Mouse (Mus musculus): ENCODE measurements around the gene Hpca. TPM values are rescaled to one million over a fixed set of nuclear protein-coding genes. Genes with fewer than 3 reads are reported as not detected.

Gene Hpca
- polyA plus RNA-seq, 1 experiment from 2014 or later = 26.4 TPM

DNA sequence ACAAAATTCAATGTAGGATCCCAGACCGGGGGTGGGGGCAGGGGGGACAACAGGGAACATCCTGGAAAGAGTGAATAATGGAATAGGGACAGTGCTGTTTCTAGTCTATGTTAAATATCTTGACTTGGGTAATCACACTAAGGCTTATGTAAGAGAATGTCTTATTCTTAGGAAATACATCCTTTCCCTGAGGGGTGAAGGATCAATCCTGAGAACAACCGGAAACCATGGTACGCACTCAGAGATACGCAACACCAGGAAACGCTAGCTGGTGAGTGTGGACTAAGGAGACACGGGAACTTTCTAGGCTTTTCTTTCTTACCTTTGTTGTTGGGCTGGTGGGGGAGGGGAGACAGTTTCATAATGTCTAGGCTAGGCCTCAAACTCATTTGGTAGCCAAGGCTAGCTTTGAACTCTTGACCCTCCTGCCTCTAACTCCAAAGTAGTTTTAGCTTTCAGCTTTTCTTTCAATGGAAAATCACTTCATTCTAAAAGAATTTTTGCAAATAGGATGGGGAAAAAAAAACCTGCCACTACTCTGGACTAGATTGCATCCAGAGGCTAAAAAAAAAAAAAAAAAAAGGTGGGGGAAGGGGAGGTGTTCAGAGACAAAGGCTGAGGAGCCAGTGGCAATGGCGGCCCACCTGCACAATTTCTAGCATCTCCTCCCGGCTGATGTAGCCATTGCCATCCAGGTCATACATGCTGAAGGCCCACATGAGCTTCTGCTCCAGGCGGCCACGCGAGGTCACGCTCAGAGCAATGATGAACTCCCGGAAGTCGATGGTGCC is 3.9 kb downstream of the Hpca start:
- DNase-seq (no peak), ATAC-seq (ENCODE audit: low FRiP score, low TSS enrichment) (no peak)
- Histone ChIP-seq H3K27me3 (ENCODE audit: control insufficient read depth, insufficient read depth, low read length) (peaks cover 30% of the 10 kb centered on the region; the same call in 1 of the 2 replicates), H3K27ac (replicated peaks; ENCODE audit: low read depth, low read length) (no peak overlapping the region), H3K9me3 (ENCODE audit: control insufficient read depth, low read length) (no peaks in the 10 kb centered on the region), H3K4me2 (ENCODE audit: low read length) (no peak overlapping the region), H3K36me3 (ENCODE audit: control insufficient read depth, insufficient read depth, low read length) (no peaks in the 10 kb centered on the region), H3K4me3 (replicated peaks; ENCODE audit: low read depth, low read length) (no peak overlapping the region), H3K4me1 (ENCODE audit: control insufficient read depth, insufficient read depth, low read length) (peaks cover 28% of the 10 kb centered on the region), H3K9ac (replicated peaks; ENCODE audit: low read length) (no peak overlapping the region)
- WGBS = 86% methylated on average over 14 of the region's 14 CpGs

DNA sequence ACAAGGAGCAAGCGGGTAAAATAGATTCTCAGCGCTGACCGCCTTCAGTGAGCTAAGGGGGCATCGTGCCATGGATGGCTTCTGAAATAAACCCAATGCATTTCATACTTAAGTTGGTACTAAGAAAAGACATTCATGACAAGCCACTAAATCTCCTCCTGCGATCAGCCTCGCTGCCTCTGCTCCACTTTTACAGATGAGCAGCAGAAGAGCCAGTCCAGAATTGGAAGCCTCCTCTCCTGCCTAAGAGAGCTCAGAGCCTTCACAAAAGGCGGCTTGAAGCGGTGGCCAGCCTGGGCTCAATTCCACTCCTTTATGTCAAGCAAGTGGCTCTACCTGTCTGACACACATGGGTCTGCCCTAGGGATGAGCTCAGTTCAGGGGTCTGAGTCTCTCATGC is 5.1 kb downstream of the Hpca start:
- no peak overlapping the region for H3K27ac ChIP-seq (replicated peaks; ENCODE audit: low read depth, low read length)
- DNase-seq = no peak
- no peak overlapping the region for H3K4me2 ChIP-seq (ENCODE audit: low read length)
- H3K4me3 ChIP-seq (replicated peaks; ENCODE audit: low read depth, low read length) = no peak overlapping the region
- peaks cover 28% of the 10 kb centered on the region for H3K4me1 ChIP-seq (ENCODE audit: control insufficient read depth, insufficient read depth, low read length)
- H3K9ac ChIP-seq (replicated peaks; ENCODE audit: low read length) = no peak overlapping the region
- no peaks in the 10 kb centered on the region for H3K9me3 ChIP-seq (ENCODE audit: control insufficient read depth, low read length)
- H3K27me3 ChIP-seq (ENCODE audit: control insufficient read depth, insufficient read depth, low read length) = peaks cover 24% of the 10 kb centered on the region; the same call in 1 of the 2 replicates
- no peak for ATAC-seq (ENCODE audit: low FRiP score, low TSS enrichment)
- WGBS = 96% methylated on average over 8 of the region's 8 CpGs
- H3K36me3 ChIP-seq (ENCODE audit: control insufficient read depth, insufficient read depth, low read length) = no peaks in the 10 kb centered on the region

DNA sequence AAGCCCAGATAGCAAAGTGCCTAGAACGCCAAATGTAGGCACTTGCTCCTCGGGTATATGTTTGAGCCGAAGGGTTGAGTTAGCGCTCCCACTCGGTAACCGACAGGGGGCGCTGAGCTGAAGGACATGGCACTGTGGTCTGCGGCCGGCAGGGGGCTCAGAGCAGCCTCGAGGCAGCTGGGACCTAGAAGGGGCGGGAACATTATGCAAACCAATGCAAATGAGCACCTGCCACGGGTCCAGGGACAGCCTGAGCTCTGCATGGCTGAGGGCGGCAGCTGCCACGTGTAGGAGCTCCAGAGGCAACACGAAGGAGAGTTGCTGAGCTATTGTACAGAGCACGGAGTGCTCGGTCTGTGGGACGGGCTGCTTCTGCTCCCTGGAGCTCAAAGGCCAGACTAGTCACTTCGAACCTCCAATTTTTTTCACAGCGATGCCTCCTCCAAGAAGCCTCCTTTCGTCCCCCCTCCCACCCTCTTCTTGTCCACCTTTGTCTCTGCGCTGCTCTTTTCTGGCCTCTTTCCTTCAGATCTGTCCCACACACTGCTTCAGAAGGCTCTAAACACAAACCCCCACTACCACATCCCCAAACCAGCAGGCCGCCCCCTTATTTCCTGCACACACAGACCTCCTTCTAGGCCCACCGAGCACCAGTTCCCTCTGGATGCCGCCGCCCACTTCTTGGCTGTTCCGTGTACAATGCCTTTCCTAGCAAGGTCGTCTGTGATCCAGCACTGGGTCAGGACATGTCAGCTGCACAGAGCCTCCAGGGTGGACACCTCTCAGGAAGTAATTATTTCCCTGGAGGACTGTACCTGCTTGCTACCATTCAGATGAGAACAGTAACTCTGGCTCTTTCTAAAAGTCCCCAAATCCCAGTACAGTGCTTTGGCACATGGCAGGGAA is 8.5 kb downstream of the Hpca start:
- Histone ChIP-seq H3K4me3 (replicated peaks; ENCODE audit: low read depth, low read length) (no peak overlapping the region), H3K27ac (replicated peaks; ENCODE audit: low read depth, low read length) (peak overlapping the region; percentile 26; the same call in 1 of the 2 replicates), H3K9ac (replicated peaks; ENCODE audit: low read length) (no peak overlapping the region), H3K27me3 (ENCODE audit: control insufficient read depth, insufficient read depth, low read length) (no peaks in the 10 kb centered on the region), H3K9me3 (ENCODE audit: control insufficient read depth, low read length) (no peaks in the 10 kb centered on the region), H3K36me3 (ENCODE audit: control insufficient read depth, insufficient read depth, low read length) (no peaks in the 10 kb centered on the region), H3K4me1 (ENCODE audit: control insufficient read depth, insufficient read depth, low read length) (peaks cover 12% of the 10 kb centered on the region; the same call in 1 of the 2 replicates), H3K4me2 (ENCODE audit: low read length) (no peak overlapping the region)
- ATAC-seq (ENCODE audit: low FRiP score, low TSS enrichment) (peak; percentile 87), DNase-seq (peak; percentile 91)
- WGBS = 25% methylated on average over 28 of the region's 28 CpGs

DNA sequence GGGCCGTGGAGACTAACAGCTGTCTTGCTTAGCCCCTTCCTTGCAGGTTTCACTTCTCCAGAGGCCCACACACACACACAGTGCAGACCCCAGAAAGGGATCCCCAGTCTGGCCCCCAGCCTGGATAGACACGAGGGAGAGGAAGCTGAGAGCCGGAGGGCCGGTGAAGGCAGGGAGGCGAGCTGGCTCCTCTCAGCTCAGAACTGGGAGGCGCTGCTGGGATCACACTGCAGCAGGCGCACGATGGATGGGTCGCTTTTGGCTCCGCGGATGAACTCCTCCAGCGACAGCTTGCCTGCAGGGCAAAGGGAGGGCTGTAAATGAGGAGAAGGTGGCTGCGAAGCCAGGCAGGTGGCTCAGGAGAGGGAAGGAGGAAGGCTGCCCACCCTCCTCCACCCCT is 9.6 kb downstream of the Hpca start:
- DNase-seq = peak; percentile 48
- H3K36me3 ChIP-seq (ENCODE audit: control insufficient read depth, insufficient read depth, low read length) = no peaks in the 10 kb centered on the region
- ATAC-seq (ENCODE audit: low FRiP score, low TSS enrichment) = no peak
- H3K4me2 ChIP-seq (ENCODE audit: low read length) = no peak overlapping the region
- 64% methylated on average over 13 of the region's 13 CpGs for WGBS
- H3K9me3 ChIP-seq (ENCODE audit: control insufficient read depth, low read length) = no peaks in the 10 kb centered on the region
- H3K4me1 ChIP-seq (ENCODE audit: control insufficient read depth, insufficient read depth, low read length) = peaks cover 12% of the 10 kb centered on the region; the same call in 1 of the 2 replicates
- H3K27ac ChIP-seq (replicated peaks; ENCODE audit: low read depth, low read length) = peak overlapping the region; percentile 45; the same call in 1 of the 2 replicates
- no peak overlapping the region for H3K9ac ChIP-seq (replicated peaks; ENCODE audit: low read length)
- no peaks in the 10 kb centered on the region for H3K27me3 ChIP-seq (ENCODE audit: control insufficient read depth, insufficient read depth, low read length)
- H3K4me3 ChIP-seq (replicated peaks; ENCODE audit: low read depth, low read length) = no peak overlapping the region

DNA sequence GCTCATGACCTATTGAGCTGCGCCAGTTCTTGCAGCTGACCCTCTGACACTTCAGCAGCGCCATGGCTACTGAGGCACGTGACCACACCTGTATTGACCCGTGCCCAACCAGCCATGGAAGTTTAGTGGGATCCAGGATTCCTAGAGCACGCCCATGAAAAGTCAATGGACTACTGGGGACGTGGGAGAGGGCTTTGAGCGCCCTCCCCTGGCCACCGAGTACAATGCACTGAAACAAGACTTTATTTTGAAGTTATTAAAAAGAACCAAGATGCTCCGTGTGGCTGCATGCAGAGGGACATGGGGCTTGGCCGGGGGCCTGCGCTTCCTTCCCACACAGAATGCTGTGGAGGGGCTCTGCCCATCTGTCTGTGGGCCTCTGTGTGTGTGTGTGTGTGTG is 10.5 kb downstream of the Hpca start:
- Histone ChIP-seq H3K4me2 (ENCODE audit: low read length) (no peak overlapping the region), H3K9me3 (ENCODE audit: control insufficient read depth, low read length) (no peaks in the 10 kb centered on the region), H3K27ac (replicated peaks; ENCODE audit: low read depth, low read length) (no peak overlapping the region), H3K4me3 (replicated peaks; ENCODE audit: low read depth, low read length) (no peak overlapping the region), H3K36me3 (ENCODE audit: control insufficient read depth, insufficient read depth, low read length) (no peaks in the 10 kb centered on the region), H3K9ac (replicated peaks; ENCODE audit: low read length) (no peak overlapping the region), H3K27me3 (ENCODE audit: control insufficient read depth, insufficient read depth, low read length) (peaks cover 4% of the 10 kb centered on the region), H3K4me1 (ENCODE audit: control insufficient read depth, insufficient read depth, low read length) (peaks cover 12% of the 10 kb centered on the region; the same call in 1 of the 2 replicates)
- 60% methylated on average over 11 of the region's 11 CpGs for WGBS
- no peak for DNase-seq
- no peak for ATAC-seq (ENCODE audit: low FRiP score, low TSS enrichment)

DNA sequence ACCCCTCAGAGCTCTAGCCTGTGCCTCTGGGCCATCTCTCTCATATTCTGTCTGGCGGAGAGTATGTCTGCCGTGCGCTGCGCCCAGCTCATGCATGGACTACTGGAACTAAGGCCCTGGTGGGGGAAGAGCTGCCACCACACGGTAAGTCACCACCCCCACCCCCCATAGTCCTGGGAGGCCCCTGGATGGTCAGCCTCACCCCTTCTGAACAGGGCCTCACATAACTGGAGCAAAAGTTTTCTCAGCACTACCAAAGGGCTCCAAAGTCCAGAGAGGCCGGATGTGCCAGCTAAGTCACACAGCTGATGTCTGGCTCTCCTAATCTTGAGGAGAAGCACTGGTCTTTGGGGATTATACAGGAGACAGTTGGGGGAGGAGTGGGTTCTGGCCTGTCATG is 11.0 kb downstream of the Hpca start:
- peaks cover 10% of the 10 kb centered on the region for H3K27me3 ChIP-seq (ENCODE audit: control insufficient read depth, insufficient read depth, low read length)
- WGBS = 89% methylated on average over 6 of the region's 6 CpGs
- H3K4me3 ChIP-seq (replicated peaks; ENCODE audit: low read depth, low read length) = no peak overlapping the region
- peaks cover 8% of the 10 kb centered on the region; the same call in 1 of the 2 replicates for H3K4me1 ChIP-seq (ENCODE audit: control insufficient read depth, insufficient read depth, low read length)
- no peak for ATAC-seq (ENCODE audit: low FRiP score, low TSS enrichment)
- no peak overlapping the region for H3K4me2 ChIP-seq (ENCODE audit: low read length)
- H3K36me3 ChIP-seq (ENCODE audit: control insufficient read depth, insufficient read depth, low read length) = no peaks in the 10 kb centered on the region
- H3K9me3 ChIP-seq (ENCODE audit: control insufficient read depth, low read length) = no peaks in the 10 kb centered on the region
- H3K27ac ChIP-seq (replicated peaks; ENCODE audit: low read depth, low read length) = no peak overlapping the region
- no peak for DNase-seq
- H3K9ac ChIP-seq (replicated peaks; ENCODE audit: low read length) = no peak overlapping the region

DNA sequence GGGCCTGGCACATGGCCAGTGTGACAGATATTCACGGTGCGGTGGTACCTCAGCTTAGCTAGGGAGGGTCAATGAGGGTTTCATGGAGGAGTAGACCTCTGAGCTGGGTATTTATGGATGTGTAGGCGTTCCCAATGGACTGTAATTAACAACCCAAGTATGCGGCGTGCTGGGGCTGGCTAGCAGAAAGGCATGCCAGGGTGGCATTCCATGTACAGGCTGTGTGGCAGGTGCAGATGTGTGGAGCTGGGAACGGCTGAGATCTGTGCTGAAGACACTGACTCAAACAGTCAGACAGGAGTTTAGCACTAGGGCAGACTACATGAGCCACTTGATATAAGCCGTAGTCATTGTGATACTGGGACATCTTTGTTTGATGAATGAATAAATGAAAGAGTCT is 13.2 kb downstream of the Hpca start:
- 86% methylated on average over 7 of the region's 7 CpGs for WGBS
- Histone ChIP-seq H3K9ac (replicated peaks; ENCODE audit: low read length) (no peak overlapping the region), H3K36me3 (ENCODE audit: control insufficient read depth, insufficient read depth, low read length) (no peaks in the 10 kb centered on the region), H3K27ac (replicated peaks; ENCODE audit: low read depth, low read length) (no peak overlapping the region), H3K4me1 (ENCODE audit: control insufficient read depth, insufficient read depth, low read length) (0 out of 2 replicates have a peak, but pooled peaks cover 7% of the 10 kb centered on the region), H3K27me3 (ENCODE audit: control insufficient read depth, insufficient read depth, low read length) (peaks cover 28% of the 10 kb centered on the region), H3K4me3 (replicated peaks; ENCODE audit: low read depth, low read length) (no peak overlapping the region), H3K4me2 (ENCODE audit: low read length) (no peak overlapping the region), H3K9me3 (ENCODE audit: control insufficient read depth, low read length) (no peaks in the 10 kb centered on the region)
- DNase-seq (no peak), ATAC-seq (ENCODE audit: low FRiP score, low TSS enrichment) (no peak)

DNA sequence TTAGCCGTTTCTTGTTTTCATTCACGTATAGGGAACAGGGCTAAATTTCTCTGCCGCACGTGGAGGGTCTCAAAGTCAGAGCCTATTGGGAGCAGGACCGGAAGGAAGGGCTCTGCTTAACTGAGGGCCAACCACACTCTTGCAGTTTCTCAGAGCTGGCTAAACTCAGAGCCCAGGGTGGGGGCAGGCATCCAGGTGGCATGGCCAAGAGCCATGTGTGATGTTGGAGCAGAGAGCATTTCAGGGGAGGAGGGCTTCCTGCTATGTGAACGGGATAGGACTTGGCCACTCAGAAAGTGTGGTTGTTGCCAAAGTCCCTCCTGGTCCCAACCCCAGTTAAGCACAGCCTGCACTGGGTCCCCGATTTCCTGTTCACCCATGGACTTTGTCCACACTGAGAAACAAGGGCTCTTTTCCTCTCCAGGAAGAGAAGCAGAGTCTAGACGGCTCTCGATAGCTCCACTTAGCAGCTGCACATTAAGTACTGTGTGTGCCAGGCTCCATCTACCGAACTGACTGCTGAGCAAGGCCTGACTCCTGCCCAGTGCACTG is 14.4 kb downstream of the Hpca start:
- WGBS = 76% methylated on average over 10 of the region's 10 CpGs
- no peak for DNase-seq
- 0 out of 2 replicates have a peak, but pooled peaks cover 2% of the 10 kb centered on the region for H3K4me1 ChIP-seq (ENCODE audit: control insufficient read depth, insufficient read depth, low read length)

More for the DNA sequence above, 14.4 kb downstream of the Hpca start:
- H3K9ac ChIP-seq (replicated peaks; ENCODE audit: low read length) = no peak overlapping the region
- H3K4me3 ChIP-seq (replicated peaks; ENCODE audit: low read depth, low read length) = no peak overlapping the region
- no peak overlapping the region for H3K4me2 ChIP-seq (ENCODE audit: low read length)
- H3K27ac ChIP-seq (replicated peaks; ENCODE audit: low read depth, low read length) = no peak overlapping the region
- no peak for ATAC-seq (ENCODE audit: low FRiP score, low TSS enrichment)
- peaks cover 28% of the 10 kb centered on the region for H3K27me3 ChIP-seq (ENCODE audit: control insufficient read depth, insufficient read depth, low read length)
- H3K9me3 ChIP-seq (ENCODE audit: control insufficient read depth, low read length) = no peaks in the 10 kb centered on the region
- H3K36me3 ChIP-seq (ENCODE audit: control insufficient read depth, insufficient read depth, low read length) = no peaks in the 10 kb centered on the region
